8 mouse cellular contexts compared by ENCODE assay signal in the genomic region with DNA sequence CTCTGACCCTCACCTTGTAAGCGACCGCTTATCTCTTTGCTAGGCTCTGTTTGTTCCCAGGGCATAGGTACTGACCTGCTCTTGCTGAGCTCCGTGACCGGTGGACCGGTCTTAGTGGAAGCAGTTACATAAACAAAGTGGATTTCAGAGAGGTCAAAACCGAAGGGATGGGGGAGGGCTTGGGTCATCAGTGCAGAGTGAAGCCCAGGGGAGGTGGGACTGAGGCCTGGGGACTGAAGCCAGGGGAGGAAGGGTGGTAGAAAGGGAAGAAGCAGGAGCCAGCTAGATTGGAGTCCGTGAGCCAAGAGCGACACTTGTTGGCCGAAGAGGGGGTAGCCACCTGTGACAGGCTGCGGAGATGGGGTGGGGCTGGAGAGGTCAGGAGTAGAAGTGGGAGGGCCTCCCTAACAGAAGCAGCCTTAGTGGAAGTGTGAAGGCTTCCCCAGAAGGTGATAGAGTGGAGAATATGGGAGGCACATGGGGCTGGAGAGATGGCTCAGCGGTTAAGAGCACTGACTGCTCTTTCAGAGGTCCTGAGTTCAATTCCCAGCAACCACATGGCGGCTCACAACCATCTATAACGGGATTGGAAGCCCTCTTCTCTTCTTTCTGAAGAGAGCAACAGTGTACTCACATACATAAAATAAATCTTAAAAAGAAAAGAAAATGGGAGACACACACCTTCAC. TPM values are rescaled to one million over a fixed set of nuclear protein-coding genes. Genes with fewer than 3 reads are reported as not detected.
DNase-seq lines count a peak whose midpoint lies in the region; ATAC-seq and TF ChIP-seq lines count a peak whose summit lies in the region.

No protein-coding gene starts in this region.

- H3K4me3 ChIP-seq in bone marrow, adult 2 months (replicated peaks; ENCODE audit: control insufficient read depth, low read depth, low read length): no peak overlapping the region
- no peak overlapping the region for H3K4me3 ChIP-seq in intestine, embryonic 15.5 days (replicated peaks)

- H3K9me3 ChIP-seq in intestine, embryonic 15.5 days: no peaks in the 10 kb centered on the region

- H3K36me3 ChIP-seq in intestine, embryonic 15.5 days: no peaks in the 10 kb centered on the region

- peaks cover 4% of the 10 kb centered on the region for H3K4me1 ChIP-seq in bone marrow, adult 2 months (ENCODE audit: control insufficient read depth, insufficient read depth, low read length)
- no peaks in the 10 kb centered on the region for H3K4me1 ChIP-seq in intestine, embryonic 15.5 days (replicated peaks)

- ATAC-seq in granulocyte monocyte progenitor cell, adult 5-6 weeks (replicated peaks; ENCODE audit: poor library complexity, severe bottlenecking): peak; percentile 88
- peak; percentile 82 for ATAC-seq in intestine, embryonic 15.5 days

- no peak overlapping the region for H3K27ac ChIP-seq in bone marrow, adult 2 months (ENCODE audit: control insufficient read depth, insufficient read depth, low read depth, low read length, poor library complexity)
- no peak overlapping the region for H3K27ac ChIP-seq in intestine, embryonic 15.5 days

- no peak overlapping the region for H3K4me2 ChIP-seq in intestine, embryonic 15.5 days (replicated peaks)

- DNase-seq in layer of hippocampus, postnatal 10 days (ENCODE audit: low spot score in 2 of 2): peak; percentile 55 to 56
- DNase-seq in layer of hippocampus, adult 8-10 months (ENCODE audit: low spot score in 2 of 2): no peak
- DNase-seq in lung, adult 18-20 months: peak; percentile 77 to 82
- DNase-seq in ovary, postnatal 10 days (ENCODE audit: low spot score): peak; percentile 27
- peak; percentile 93 for DNase-seq in yolk sac, embryonic 10.5 days (ENCODE audit: low spot score)

- TF ChIP-seq POLR2A in bone marrow, adult 2 months (IDR thresholded peaks at IDR 0.05; ENCODE audit: borderline replicate concordance, control insufficient read depth, low read depth, low read length): no peak

- H3K9ac ChIP-seq in intestine, embryonic 15.5 days: no peak overlapping the region

- no peaks in the 10 kb centered on the region for H3K27me3 ChIP-seq in intestine, embryonic 15.5 days (replicated peaks)

- 34% methylated on average over 13 of the region's 13 CpGs for WGBS in bone marrow, adult 2 months
- WGBS in intestine, embryonic 15.5 days: 30% methylated on average over 13 of the region's 13 CpGs

- peak; percentile 93 for TF ChIP-seq CTCF in bone marrow, adult 2 months (IDR thresholded peaks at IDR 0.05; ENCODE audit: control insufficient read depth, insufficient read depth, low read length)

RNA-seq across cellular contexts. Expression of a gene that starts 22.6 kb away (rescaled TPM):
- 1 to 10 TPM; 3.5 to 4.0 TPM for total RNA-seq in layer of hippocampus, postnatal 10 days (2021)
- 1 to 10 TPM; 2.6 to 3.8 (median 3.4) TPM for total RNA-seq in layer of hippocampus, adult 8-10 months (2022)
- polyA plus RNA-seq in bone marrow, adult 2 months (2011; ENCODE audit: insufficient read depth, insufficient read length, low replicate concordance, missing spikeins): 172 and 208 TPM in 2 replicates
- total RNA-seq in granulocyte monocyte progenitor cell, adult 5-6 weeks (2014; fragmentation: Nextera tagmentation): 33.0 and 59.6 TPM in 2 replicates
- total RNA-seq in granulocyte monocyte progenitor cell, adult 5-6 weeks (2017): 89.9 and 94.0 TPM in 2 replicates
- polyA plus RNA-seq in intestine, embryonic 15.5 days (2015; fragmentation: Nextera tagmentation; extraction: Ambion mirVana): 13.4 TPM in 2 replicates

RNA-seq across cellular contexts. Expression of a gene that starts 36.3 kb away (rescaled TPM):
- total RNA-seq in layer of hippocampus, postnatal 10 days (2021): not detected
- total RNA-seq in layer of hippocampus, adult 8-10 months (2022): not detected
- polyA plus RNA-seq in bone marrow, adult 2 months (2011; ENCODE audit: insufficient read depth, insufficient read length, low replicate concordance, missing spikeins): 0.65 TPM in 1 of 2 replicates, not detected in the other
- 0.47 TPM in 1 of 2 replicates, not detected in the other for total RNA-seq in granulocyte monocyte progenitor cell, adult 5-6 weeks (2014; fragmentation: Nextera tagmentation)
- not detected in 2 replicates for total RNA-seq in granulocyte monocyte progenitor cell, adult 5-6 weeks (2017)
- not detected in 2 replicates for polyA plus RNA-seq in intestine, embryonic 15.5 days (2015; fragmentation: Nextera tagmentation; extraction: Ambion mirVana)

RNA-seq across cellular contexts. Expression of a gene that starts 36.4 kb away (rescaled TPM):
- 10 to 100 TPM; 40.1 to 46.0 TPM for total RNA-seq in layer of hippocampus, postnatal 10 days (2021)
- 10 to 100 TPM; 37.0 to 41.9 (median 37.9) TPM for total RNA-seq in layer of hippocampus, adult 8-10 months (2022)
- 4.1 and 9.9 TPM in 2 replicates for polyA plus RNA-seq in bone marrow, adult 2 months (2011; ENCODE audit: insufficient read depth, insufficient read length, low replicate concordance, missing spikeins)
- 24.8 and 34.1 TPM in 2 replicates for total RNA-seq in granulocyte monocyte progenitor cell, adult 5-6 weeks (2014; fragmentation: Nextera tagmentation)
- 8.3 and 10.2 TPM in 2 replicates for total RNA-seq in granulocyte monocyte progenitor cell, adult 5-6 weeks (2017)
- 13.1 and 13.8 TPM in 2 replicates for polyA plus RNA-seq in intestine, embryonic 15.5 days (2015; fragmentation: Nextera tagmentation; extraction: Ambion mirVana)

RNA-seq across cellular contexts. Expression of a gene that starts 39.0 kb away (rescaled TPM):
- not detected for total RNA-seq in layer of hippocampus, postnatal 10 days (2021)
- total RNA-seq in layer of hippocampus, adult 8-10 months (2022): not detected
- not detected in 2 replicates for polyA plus RNA-seq in bone marrow, adult 2 months (2011; ENCODE audit: insufficient read depth, insufficient read length, low replicate concordance, missing spikeins)
- not detected in 2 replicates for total RNA-seq in granulocyte monocyte progenitor cell, adult 5-6 weeks (2014; fragmentation: Nextera tagmentation)
- total RNA-seq in granulocyte monocyte progenitor cell, adult 5-6 weeks (2017): not detected in 2 replicates
- 0.49 and 0.80 TPM in 2 replicates for polyA plus RNA-seq in intestine, embryonic 15.5 days (2015; fragmentation: Nextera tagmentation; extraction: Ambion mirVana)

Comparison
In these comparisons a context has a peak if more than half of its experiments do, and no peak if none do; other contexts are left out.
1. DNase-seq: peak in layer of hippocampus, postnatal 10 days (2 of 2), lung, adult 18-20 months (2 of 2), ovary, postnatal 10 days (single experiment) and yolk sac, embryonic 10.5 days (single experiment); none in layer of hippocampus, adult 8-10 months (0 of 2).
2. RNA of a gene that starts 22.6 kb away (total RNA-seq): 33.0 to 94.0 TPM in granulocyte monocyte progenitor cell, adult 5-6 weeks; 3.5 to 4.0 TPM in layer of hippocampus, postnatal 10 days and 2.6 to 3.8 TPM in layer of hippocampus, adult 8-10 months; every median in the first group is over 4 times any median in the second.